Mouse (Mus musculus): ENCODE data around the gene Gm49673.
"Not testable (repeated sequence)": the region's sequence is repeated elsewhere in the genome, so short reads cannot be mapped to it uniquely, and the experiment has no call there.

Gene Gm49673

GRCm38 (mm10) chr17:8129578-8129977, 18.0 kb downstream of the Gm49673 start:
- DNase-seq, result not testable (repeated sequence)

GRCm38 (mm10) chr17:8128326-8128993, 19.1 kb downstream of the Gm49673 start:
- DNase-seq, result peak; percentile 28

- not testable (repeated sequence) for DNase-seq
Observed at GRCm38 (mm10) chr17:8124586-8124985, 23.0 kb downstream of the Gm49673 start.

GRCm38 (mm10) chr17:8122974-8123373, 24.6 kb downstream of the Gm49673 start:
- DNase-seq, result not testable (repeated sequence)

DNA sequence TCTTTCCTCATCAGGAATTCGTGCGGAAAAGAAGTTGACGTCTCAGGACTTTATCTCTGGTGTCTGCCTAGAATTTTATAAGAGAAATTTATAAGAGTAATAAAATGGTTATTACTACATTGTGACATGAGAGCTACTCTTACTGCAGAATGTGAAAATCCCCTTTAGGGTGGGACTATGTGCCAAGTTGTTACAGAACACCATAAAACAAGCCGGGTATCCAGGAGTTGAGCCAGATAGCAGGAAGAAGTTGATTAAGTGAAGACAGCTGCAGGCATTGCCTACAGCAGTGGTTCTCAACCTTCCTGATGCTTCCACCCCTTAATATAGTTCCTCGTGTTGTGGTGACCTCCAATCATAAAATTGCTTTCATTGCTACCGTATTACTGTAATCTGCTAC, 30.7 kb downstream of the Gm49673 start:
- not testable (repeated sequence) for DNase-seq

DNA sequence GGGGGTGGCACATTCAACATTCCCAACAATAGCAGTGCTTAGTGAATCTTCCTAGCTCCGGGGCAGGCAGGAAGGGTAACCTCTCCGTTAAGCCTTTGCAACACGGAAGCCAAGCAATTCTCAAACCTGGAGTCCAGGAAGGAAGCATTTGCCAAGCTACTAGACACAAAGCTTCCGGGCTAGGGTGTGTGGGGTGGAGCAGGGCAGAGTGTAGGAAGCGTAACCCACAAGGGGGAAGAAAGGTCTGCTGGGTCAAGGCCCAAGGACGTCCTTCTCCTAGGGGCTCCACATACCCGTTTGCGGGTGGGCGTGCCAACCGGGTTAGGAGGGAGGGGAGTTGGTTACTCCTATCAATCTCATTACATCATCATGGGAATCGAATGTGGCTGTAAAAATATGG, 31.2 kb downstream of the Gm49673 start:
- DNase-seq, result not testable (repeated sequence)

DNA sequence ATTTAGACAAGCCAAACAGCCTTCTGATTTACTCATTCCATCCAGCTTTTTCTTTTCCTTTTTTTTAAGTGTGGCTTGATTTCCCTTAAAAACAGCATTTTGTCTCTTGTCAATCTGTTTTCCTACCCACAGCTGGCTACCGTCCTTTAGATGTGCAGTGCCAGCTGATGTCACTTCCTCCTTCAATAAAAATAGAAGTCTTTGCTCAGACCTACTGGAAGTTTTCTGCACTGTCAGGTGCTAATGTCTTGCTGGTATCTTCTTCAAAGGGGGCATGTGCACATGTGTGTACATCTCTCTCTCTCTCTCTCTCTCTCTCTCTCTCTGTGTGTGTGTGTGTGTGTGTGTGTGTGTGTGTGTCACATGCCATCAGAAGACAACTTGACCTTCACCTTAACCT, 35.4 kb downstream of the Gm49673 start:
- DNase-seq, result not testable (repeated sequence)

DNA sequence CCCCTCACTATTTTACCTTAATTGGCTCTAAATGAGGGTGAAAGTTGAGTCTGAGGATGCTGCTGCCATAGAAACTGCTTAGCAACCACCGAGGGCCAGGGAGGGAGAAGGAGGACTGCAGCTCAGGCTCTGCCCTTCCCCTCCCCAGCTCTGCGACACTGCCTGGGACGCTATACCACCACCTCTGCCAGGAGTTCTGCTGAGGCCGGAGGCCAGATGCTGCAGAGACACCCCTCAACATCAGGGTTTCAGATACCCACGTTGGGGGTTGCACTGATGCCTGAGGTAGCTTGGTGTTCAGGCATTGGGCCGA, 46.3 kb downstream of the Gm49673 start:
- DNase-seq, result not testable (repeated sequence)

GRCm38 (mm10) chr17:8100405-8101296, 46.9 kb downstream of the Gm49673 start:
- DNase-seq, result not testable (repeated sequence)

- DNase-seq, result not testable (repeated sequence)
Observed at GRCm38 (mm10) chr17:8096199-8096598, 51.4 kb downstream of the Gm49673 start.

GRCm38 (mm10) chr17:8095653-8096052, 51.9 kb downstream of the Gm49673 start:
- DNase-seq, result not testable (repeated sequence)

GRCm38 (mm10) chr17:8092537-8093526, 54.8 kb downstream of the Gm49673 start:
- not testable (repeated sequence) for DNase-seq

DNA sequence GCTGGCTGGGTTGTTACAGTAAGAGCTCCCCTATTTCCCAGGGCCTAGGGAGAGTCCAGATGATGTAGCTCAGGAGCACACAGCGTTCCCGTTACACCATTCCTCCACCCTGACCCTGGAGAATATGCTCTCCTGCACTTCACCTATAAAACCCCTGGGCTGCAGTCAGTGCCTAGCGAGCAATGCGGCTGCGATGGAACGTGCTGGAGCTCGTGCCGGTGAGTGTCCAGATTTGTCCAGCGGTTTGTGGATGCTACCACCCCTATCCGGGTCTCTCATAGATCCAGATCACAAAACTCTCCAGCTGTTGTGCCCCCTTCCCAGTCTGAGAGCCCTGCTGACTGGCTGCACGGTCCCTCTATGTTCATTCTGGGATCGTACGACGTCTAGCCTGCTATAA, 56.3 kb downstream of the Gm49673 start:
- not testable (repeated sequence) for DNase-seq

GRCm38 (mm10) chr17:8069847-8070246, 77.7 kb downstream of the Gm49673 start:
- DNase-seq, result not testable (repeated sequence)

GRCm38 (mm10) chr17:8056637-8057138, 90.9 kb downstream of the Gm49673 start:
- DNase-seq, result not testable (repeated sequence)

GRCm38 (mm10) chr17:8055919-8056589, 91.5 kb downstream of the Gm49673 start:
- DNase-seq, result not testable (repeated sequence)

DNA sequence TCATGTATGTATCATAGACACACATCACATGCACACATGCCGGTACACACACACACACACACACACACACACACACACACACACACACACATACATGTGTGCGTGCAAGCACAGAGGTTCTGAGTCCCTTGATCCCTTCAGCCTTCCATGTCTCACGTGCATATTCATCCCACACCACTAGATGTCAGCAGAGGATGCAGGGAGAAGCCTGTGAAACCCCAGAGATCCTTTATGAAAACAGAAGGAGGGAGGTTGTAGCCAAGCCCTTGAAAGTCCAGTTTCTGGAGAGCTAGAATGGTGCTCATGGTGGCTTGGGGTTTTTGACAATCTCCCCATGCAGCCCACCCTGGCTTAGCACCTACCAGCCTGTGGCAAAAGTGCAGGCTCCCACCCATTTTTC, 96.3 kb downstream of the Gm49673 start:
- peak; percentile 79 for DNase-seq

DNA sequence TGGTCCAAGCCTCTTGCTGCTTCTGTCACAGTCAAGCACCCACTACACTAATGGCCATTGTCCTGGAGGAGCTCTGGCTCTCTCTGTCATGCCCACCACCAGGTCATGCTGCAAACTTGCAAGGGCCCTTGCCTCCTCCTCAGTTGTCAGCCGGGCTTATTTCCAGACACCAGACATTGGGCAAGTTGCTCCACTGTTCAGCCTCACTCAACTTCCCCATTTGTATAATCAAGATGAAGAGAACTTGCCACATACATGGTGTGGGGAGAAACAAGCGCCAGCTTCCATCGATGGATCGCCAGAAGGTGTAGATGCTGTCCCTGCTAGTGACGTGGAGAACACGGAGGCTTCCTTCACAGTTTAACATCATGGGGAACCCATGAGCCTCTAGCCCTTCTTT, 97.4 kb downstream of the Gm49673 start:
- DNase-seq, result not testable (repeated sequence)

- peak; percentile 49 for DNase-seq
Observed at GRCm38 (mm10) chr17:8046178-8046577, 101.4 kb downstream of the Gm49673 start.

- not testable (repeated sequence) for DNase-seq
Observed at GRCm38 (mm10) chr17:8041197-8041596, 106.4 kb downstream of the Gm49673 start.

DNA sequence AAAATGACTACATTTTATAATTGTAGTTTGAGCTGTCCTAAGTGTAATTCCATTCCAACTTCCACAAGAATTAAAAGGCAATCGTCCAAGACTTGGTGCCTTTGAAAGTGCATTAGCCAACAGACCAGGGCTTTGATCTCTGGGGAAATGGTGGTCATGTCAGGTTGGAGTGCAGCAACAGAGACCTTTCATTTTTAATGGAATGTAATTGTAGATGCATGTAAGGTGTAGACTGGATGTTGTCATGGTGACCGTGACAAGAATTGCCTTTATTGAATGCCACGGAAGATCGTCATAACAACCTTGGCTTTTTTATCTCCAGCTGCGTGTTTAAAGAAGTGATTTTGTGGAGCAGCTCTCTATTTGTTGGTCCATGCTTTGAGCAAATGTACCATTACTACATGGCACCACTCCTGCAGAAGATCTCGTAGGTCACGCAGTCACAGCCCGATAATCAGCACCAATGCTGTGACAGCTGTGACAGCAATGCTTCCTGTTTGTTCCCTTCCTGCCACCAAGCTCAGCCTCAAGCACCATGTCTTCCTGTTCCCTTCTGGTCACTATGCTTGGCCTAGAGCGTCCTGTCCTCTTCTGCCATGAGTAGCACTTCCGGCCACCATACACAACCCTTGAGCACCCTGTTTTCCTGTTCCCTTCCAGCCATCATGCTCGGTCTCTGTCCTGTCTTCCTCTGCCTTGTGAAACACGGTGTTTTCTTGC, 107.5 kb downstream of the Gm49673 start:
- DNase-seq, result not testable (repeated sequence)

Measured in cerebellum, adult 8-10 months (tissue).